Mouse (Mus musculus): ENCODE results near the gene Cfap221.

DNA sequence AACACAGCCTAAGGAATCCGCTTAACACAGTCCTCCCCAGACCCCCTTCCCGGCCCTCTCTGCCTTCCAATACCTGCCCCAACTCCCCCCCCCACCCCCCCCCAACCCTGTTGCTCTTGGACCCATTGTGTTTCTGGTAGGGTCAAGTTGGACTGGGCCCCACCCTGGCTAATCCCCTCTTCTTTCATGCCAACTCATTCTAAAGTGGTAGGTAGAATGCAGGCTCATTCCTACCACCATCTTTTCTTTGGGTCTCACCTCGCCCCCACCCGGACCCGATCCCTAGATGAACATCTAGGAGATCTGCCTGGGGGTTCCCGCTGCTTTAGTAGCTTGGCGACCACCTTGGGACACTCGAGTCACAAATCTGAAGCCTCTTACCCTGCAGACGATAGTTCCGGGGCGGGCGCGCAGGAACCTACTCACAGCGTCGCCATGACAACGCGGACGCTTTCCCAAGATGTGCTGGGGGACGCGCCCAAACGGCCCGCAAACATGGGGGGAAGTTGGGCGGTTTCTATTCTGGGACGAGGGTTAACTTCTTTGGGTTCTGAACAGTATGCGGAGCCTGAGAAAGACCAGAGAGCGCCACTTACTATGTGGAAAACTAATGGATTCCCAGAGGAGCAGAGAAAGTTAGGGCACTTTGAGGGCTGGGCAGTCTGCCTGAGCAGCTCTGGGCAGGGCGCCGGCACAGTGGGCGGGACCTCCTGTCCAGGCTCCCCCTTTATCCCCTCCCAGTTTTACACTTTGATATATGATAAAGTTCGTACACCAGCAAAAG, at the start of gene Cfap221:
- TF ChIP-seq CTCF (IDR thresholded peaks at IDR 0.05; ENCODE audit: low read depth, low read length) (no peak), POLR2A (IDR thresholded peaks at IDR 0.05; ENCODE audit: insufficient read depth, low read length) (no peak), EP300 (IDR thresholded peaks at IDR 0.05; ENCODE audit: insufficient read depth, low read depth, low read length) (no peak)
